Mouse (Mus musculus) B cell, adult (primary cell): ENCODE measurements around the gene Abcg3. TPM values are rescaled to one million over a fixed set of nuclear protein-coding genes. Genes with fewer than 3 reads are reported as not detected.

Experiments used
- total RNA-seq: library from RNA; stranded (reverse); gene quantifications from 4 replicates; pipeline ENCODE4 v1.2.4, GENCODE M21; 2023; ENCODE audit not compliant: inconsistent age

The Abcg3 gene
- total RNA-seq = 9.1 to 10.0 TPM (median 9.4 TPM) in 4 replicates

GRCm38 (mm10) chr5:104982535-104982934, at the start of gene Abcg3:
Gene Abcg3 (minus strand): TSS chr5:104982718.

Other genes with a start within 250 kb of the Abcg3 start
- gene Zfp951, start 122.6 kb downstream of the Abcg3 start, total RNA-seq = 6.5 to 9.5 TPM (median 8.8 TPM) in 4 replicates
- gene Gbp9, start 156.8 kb upstream of the Abcg3 start, total RNA-seq = 88.6 to 117 TPM (median 110 TPM) in 4 replicates
- gene Gbp8, start 156.8 kb upstream of the Abcg3 start, total RNA-seq = 16.5 to 20.5 TPM (median 19.0 TPM) in 4 replicates
- 71.6 to 100 TPM (median 77.2 TPM) in 4 replicates for gene Gbp4, start 156.9 kb upstream of the Abcg3 start, total RNA-seq